Mouse (Mus musculus) ES-CJ7 (cell line): Measurements from ENCODE around the gene Togaram2.
A peak's percentile ranks its signal among the peaks of the same experiment; 100 is the strongest.

Experiments used
- DNase-seq: peaks from one replicate; pipeline ENCODE4 v3.0.0; 2011; ENCODE audit warnings: low read depth, low spot score

The Togaram2 gene

GRCm38 (mm10) chr17:71682379-71682778 lies 9.3 kb downstream of the Togaram2 start:
- DNase-seq, result no peak

- DNase-seq, result no peak
These were observed 10.2 kb downstream of the Togaram2 start for GRCm38 (mm10) chr17:71683281-71683680.

DNA sequence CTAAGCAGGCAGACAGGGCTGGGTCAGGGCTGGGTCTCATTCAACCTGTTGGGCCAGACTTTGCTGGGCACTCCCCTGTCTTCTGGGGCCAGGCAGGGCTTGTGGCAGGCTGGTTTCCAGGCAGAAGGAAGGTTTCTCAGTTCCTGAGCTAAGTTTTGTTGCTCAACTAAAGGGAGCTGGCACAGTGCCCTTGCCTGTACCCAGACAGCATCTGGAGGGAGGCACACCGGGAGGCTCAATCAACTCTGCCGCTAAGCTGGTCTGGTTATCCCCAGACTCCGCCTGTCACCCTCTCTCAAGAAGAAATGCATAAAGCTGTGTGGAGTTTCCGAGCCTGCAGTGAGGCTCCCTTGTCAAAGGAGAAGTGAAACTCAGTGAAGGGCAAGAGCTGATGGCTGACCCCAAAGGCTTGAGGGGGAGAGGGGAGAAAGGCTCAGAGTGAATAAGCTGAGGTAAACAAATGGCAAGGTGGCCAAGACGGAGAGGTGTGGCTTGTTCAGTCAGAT lies 11.1 kb downstream of the Togaram2 start:
- no peak for DNase-seq

GRCm38 (mm10) chr17:71687436-71687835 lies 14.4 kb downstream of the Togaram2 start:
- DNase-seq, result peak; percentile 49

DNA sequence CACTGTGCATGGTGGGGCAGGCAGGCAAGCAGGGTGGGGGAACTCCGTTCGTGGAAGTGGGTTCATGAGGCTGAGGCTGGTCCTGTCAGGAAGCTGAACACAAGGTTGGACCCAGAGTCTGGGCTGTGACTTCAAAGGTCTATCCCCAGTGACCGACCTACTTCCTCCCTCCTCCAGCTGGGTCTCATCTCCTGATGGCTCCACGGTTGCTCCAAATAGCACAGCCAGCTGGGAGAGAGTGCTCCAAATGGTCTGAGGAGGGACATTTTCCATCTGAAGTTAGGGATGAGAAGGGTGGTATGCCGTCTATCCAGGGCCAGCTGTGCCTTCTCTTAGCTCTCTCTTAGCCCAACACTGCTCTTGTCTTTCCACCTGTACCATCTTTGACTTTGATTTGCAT lies 16.8 kb downstream of the Togaram2 start:
- DNase-seq, result no peak

DNA sequence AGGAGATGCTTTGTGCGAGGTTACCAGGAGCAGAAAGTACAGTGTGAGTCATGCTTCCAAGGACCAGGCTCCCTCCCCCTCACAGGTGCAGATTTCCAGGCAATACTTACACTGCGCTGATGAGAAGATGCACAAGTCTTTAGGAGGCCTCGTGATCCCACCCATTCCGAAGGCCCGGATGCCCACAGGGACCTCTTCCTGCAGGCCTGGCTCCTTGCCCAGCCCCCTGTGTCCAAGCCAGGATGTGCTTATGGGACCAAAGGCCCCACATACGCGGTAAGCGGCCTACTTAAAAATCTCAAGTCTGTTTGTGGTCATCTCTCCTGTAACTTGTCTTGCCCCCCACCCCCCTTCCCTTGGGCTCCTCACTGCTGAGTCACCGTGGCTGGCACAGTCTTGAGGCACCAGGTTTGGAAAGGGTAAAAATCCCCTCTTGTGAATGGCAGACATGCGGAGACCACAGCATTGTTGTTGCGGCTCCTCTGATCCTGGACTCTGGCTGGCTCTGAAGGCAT lies 18.4 kb downstream of the Togaram2 start:
- no peak for DNase-seq

- no peak for DNase-seq
These were observed 20.3 kb downstream of the Togaram2 start for GRCm38 (mm10) chr17:71693313-71693712.

- DNase-seq, result peak; percentile 79
These were observed 20.7 kb downstream of the Togaram2 start for GRCm38 (mm10) chr17:71693780-71694179.

DNA sequence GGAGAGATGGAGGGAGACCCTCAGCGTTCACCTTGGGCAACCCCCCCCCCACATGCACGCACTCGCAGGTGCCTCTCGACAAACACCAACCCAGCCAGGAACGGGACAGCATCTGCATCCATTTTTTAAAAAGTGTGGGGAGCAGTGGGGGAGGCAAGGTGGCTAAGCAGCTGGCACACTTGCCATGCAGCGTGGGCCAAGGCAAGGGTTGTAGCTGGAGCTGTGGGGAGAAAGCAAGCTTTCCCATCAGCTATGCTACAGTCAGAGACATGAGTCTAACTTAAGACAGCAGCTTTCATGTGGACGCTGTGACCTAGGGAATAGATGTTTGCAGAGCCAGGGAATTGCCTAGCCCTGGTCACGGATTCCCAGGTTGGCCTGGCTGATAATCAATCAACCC lies 22.1 kb downstream of the Togaram2 start:
- DNase-seq, result no peak

DNA sequence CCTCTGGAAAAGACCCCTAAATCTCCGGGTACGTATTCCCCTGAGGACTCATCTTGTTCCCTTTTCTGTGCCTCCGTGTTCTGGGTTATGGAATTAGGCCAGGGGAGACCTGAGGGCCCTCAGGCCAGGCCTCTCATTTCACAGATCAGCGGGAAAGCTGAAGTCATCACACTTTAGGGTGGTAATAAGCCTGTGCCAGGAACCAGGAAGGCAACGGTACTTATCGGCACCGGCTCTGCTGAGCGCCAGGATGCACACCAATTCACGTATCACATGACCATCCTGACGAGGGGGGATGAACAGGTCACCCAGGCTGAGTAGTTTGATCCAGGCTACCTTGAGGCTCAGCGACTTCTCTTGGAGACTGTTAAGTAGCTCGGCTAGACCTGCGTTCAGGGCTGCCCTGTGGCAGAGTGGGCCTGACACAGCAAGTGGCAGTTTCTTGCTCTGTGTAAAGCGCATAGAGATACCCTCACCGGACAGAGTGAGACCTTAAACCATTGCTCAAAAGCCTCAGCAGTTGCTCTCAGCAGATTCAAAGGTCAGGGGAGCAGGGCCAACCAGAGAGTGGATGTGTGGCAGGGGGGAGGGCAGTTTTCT lies 22.8 kb downstream of the Togaram2 start:
- no peak for DNase-seq

GRCm38 (mm10) chr17:71696396-71696795 lies 23.3 kb downstream of the Togaram2 start:
- no peak for DNase-seq

DNA sequence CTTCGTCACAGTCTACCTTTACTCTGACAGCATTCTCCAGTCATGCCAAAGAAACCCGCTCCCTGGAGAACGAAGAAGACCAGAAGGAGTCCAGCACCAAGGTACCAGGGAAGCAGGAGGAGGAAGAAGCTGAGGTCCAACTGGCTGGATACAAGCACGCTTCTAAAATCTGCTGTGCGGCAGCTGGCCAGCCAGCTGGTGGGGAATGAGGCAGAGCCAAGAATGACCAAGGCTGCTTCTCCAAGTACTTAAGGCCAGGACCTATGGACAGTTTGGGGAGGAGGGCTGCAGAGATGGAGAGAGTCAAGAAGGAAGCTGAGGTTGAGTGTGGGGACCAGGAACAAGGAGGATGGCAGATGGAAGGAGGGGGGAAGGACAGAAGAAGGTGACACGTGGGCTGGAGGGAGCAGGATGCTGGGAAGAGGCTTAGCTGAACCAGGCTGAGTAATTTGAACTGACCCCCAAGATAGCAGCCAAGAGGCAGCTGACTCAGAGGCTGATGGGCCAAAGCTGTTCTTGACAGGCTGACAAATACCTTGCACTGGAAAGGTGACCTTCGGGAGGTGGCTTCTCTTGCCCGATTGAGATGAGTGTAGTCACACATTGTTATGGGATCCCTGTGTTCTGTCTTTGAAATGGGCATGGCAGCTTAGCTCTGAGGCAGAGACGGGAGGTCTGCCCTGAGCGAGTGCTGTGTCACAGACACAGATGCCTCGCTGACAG lies 25.0 kb downstream of the Togaram2 start:
- no peak for DNase-seq

GRCm38 (mm10) chr17:71698619-71698956 lies 25.5 kb downstream of the Togaram2 start:
- DNase-seq, result no peak

DNA sequence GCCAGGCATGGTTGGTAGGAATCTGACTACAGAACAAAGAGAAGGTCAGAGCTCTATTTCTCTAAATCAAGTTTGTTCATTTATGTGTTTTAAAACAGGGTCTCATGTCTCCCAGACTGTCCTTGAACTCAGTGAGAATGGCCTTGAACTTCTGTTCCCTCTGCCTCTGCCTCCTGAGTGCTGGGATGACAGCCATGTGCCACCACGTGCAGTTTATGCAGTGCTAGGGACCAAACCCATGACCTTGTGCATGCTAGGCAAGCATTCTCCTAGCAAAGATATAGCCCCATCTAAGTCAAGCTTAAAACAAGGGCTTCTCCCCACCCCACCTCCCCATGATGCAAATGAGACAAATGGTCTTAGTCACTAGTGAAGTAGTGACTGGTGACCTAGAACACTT lies 32.1 kb downstream of the Togaram2 start:
- DNase-seq, result no peak

GRCm38 (mm10) chr17:71705550-71706480 lies 32.8 kb downstream of the Togaram2 start:
- peak; percentile 18 for DNase-seq

- DNase-seq, result no peak
These were observed 34.7 kb downstream of the Togaram2 start for GRCm38 (mm10) chr17:71707715-71708114.

DNA sequence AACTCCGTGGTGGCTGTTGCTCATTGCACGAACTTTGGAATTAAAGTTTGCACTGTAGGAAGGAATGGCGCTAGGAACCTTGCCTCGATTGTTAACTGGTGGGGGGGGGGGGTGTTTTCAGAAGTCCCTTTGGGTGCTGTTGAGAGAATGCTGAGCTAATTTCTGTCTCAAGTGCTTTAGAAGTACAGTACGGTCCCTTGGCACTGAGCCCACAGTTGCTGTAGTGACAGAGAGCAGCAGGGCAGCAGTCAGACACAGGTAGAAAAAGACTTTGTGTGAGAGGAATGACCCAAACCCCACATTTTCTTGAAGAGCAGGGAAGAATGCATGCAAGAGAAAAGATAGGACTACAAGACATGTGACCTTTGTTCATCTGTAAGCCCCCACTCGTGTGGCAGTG lies 39.2 kb downstream of the Togaram2 start:
- no peak for DNase-seq

DNA sequence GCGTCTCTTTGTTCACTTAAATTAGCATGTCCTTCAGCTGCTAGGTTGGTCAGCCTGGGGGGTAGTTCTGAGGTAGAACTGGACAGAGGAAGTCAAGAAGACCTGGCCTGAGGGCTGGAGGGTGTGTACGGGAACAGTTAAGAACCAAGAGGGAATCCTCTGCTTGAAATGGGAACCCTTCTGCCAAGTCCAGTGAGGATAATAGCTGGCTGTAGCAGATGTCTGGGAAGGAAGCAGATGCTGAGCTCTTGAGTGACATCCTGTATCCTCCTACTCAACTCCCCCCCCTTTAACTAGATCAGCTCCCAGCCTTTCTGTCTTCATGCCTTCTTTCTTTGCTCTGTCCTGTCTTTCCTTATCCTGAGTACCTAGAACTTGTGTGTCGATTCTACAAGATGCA lies 42.0 kb downstream of the Togaram2 start:
- DNase-seq, result no peak

GRCm38 (mm10) chr17:71717881-71718625 lies 45.0 kb downstream of the Togaram2 start:
- no peak for DNase-seq

DNA sequence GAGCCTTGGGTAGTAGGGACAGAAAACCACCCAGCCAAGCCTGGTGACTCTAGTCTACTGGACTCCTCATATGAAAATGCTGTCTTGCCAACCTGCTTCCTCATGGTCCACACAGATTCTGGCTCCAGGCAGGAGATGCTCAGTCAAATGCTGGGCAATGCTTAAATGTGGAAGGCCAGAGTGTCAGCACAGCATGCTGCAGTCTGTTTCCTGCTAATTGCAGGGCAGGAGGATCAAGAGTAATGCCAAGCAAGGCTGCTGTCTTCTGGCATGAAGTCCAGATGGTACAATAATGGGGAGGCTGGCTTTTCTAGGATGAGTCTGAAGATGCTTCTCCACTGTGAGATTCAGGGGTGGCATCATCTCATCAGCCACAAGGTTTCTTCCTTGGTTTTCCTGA lies 47.4 kb downstream of the Togaram2 start:
- no peak for DNase-seq

DNA sequence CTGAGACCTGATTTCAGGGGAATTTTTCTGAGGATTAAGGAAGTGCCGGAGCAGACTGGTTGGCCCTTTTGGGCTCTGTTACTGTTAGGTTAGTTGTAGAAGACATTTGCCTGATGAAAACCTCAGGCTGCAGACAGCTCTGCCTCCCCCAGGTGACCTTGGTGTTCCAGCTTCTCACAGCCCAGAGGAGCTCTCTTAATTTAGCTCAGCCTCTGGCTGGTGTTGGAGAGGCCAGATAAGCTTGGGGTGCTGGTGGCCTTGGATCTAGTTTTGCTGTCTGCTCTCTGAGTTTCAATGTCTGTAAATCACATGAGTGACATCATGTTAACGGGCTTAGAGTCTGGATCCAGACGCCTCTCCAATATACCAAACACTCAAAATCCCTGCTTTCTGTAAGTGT lies 48.0 kb downstream of the Togaram2 start:
- no peak for DNase-seq
